Mouse (Mus musculus): ENCODE results near the gene Ankrd33. TPM values are rescaled to one million over a fixed set of nuclear protein-coding genes. Genes with fewer than 3 reads are reported as not detected.

Gene Ankrd33
- polyA plus RNA-seq, 1 experiment from 2014 or later, result not detected

GRCm38 (mm10) chr15:101076071-101077000 is 39.2 kb upstream of the Ankrd33 start:
- Histone ChIP-seq H3K4me2 (peak overlapping the region; percentile 81), H3K9ac (peak overlapping the region; percentile 92), H3K4me1 (peaks cover 86% of the 10 kb centered on the region), H3K27me3 (0 out of 2 replicates have a peak, but pooled peaks cover 4% of the 10 kb centered on the region), H3K9me3 (replicated peaks) (no peaks in the 10 kb centered on the region), H3K27ac (peak overlapping the region; percentile 98), H3K36me3 (no peaks in the 10 kb centered on the region), H3K4me3 (replicated peaks) (peak overlapping the region; percentile 88)
- 5% methylated on average over 26 of the region's 26 CpGs for WGBS
- ATAC-seq (replicated peaks; ENCODE audit: low FRiP score), result no peak

- Histone ChIP-seq H3K9ac (peak overlapping the region; percentile 92), H3K9me3 (replicated peaks) (no peaks in the 10 kb centered on the region), H3K27me3 (0 out of 2 replicates have a peak, but pooled peaks cover 4% of the 10 kb centered on the region), H3K4me1 (peaks cover 86% of the 10 kb centered on the region), H3K4me2 (peak overlapping the region; percentile 81), H3K36me3 (no peaks in the 10 kb centered on the region), H3K4me3 (replicated peaks) (peak overlapping the region; percentile 88), H3K27ac (peak overlapping the region; percentile 98)
- ATAC-seq (replicated peaks; ENCODE audit: low FRiP score), result 0 out of 2 replicates have a peak, but pooled peaks have one; percentile 5
- 2% methylated on average over 34 of the region's 34 CpGs for WGBS
Observed at GRCm38 (mm10) chr15:101077001-101077812, 38.3 kb upstream of the Ankrd33 start.

- WGBS, result 1% methylated on average over 83 of the region's 96 CpGs
- peak within 1 kb of the TSS; percentile 88 for H3K4me3 ChIP-seq (replicated peaks)
- H3K36me3 ChIP-seq, result no peaks in the 10 kb centered on the region
- peak; percentile 52 for ATAC-seq (replicated peaks; ENCODE audit: low FRiP score)
- H3K9me3 ChIP-seq (replicated peaks), result no peaks in the 10 kb centered on the region
- 0 out of 2 replicates have a peak, but pooled peaks cover 6% of the 10 kb centered on the region for H3K27me3 ChIP-seq
- peaks cover 79% of the 10 kb centered on the region for H3K4me1 ChIP-seq
- peak within 1 kb of the TSS; percentile 92 for H3K9ac ChIP-seq
- H3K27ac ChIP-seq, result peak within 1 kb of the TSS; percentile 98
- H3K4me2 ChIP-seq, result peak within 1 kb of the TSS; percentile 81
Observed at GRCm38 (mm10) chr15:101077813-101078730, 37.5 kb upstream of the Ankrd33 start, which contains the start of gene Fignl2. TSS of gene Fignl2 (minus strand) at chr15:101078567.

- H3K27me3 ChIP-seq, result 0 out of 2 replicates have a peak, but pooled peaks cover 6% of the 10 kb centered on the region
- no peaks in the 10 kb centered on the region for H3K36me3 ChIP-seq
- 2% methylated on average over 30 of the region's 30 CpGs for WGBS
- peak overlapping the region; percentile 88 for H3K4me3 ChIP-seq (replicated peaks)
- H3K4me2 ChIP-seq, result peak overlapping the region; percentile 81
- H3K27ac ChIP-seq, result peak overlapping the region; percentile 98
- H3K4me1 ChIP-seq, result peaks cover 73% of the 10 kb centered on the region
- peak overlapping the region; percentile 92 for H3K9ac ChIP-seq
- peak; percentile 83 for ATAC-seq (replicated peaks; ENCODE audit: low FRiP score)
- no peaks in the 10 kb centered on the region for H3K9me3 ChIP-seq (replicated peaks)
Observed at GRCm38 (mm10) chr15:101078731-101079156, 36.8 kb upstream of the Ankrd33 start.

GRCm38 (mm10) chr15:101080031-101080520 is 35.5 kb upstream of the Ankrd33 start:
- ATAC-seq (replicated peaks; ENCODE audit: low FRiP score), result no peak
- WGBS, result 81% methylated on average over 9 of the region's 9 CpGs
- Histone ChIP-seq H3K9me3 (replicated peaks) (no peaks in the 10 kb centered on the region), H3K27ac (no peak overlapping the region), H3K36me3 (no peaks in the 10 kb centered on the region), H3K9ac (no peak overlapping the region), H3K27me3 (0 out of 2 replicates have a peak, but pooled peaks cover 11% of the 10 kb centered on the region), H3K4me3 (replicated peaks) (no peak overlapping the region), H3K4me2 (no peak overlapping the region), H3K4me1 (peaks cover 72% of the 10 kb centered on the region)

- H3K4me3 ChIP-seq (replicated peaks), result no peak overlapping the region
- peaks cover 11% of the 10 kb centered on the region; the same call in 1 of the 2 replicates for H3K27me3 ChIP-seq
- H3K4me2 ChIP-seq, result no peak overlapping the region
- H3K4me1 ChIP-seq, result peaks cover 62% of the 10 kb centered on the region
- 74% methylated on average over 7 of the region's 7 CpGs for WGBS
- no peak for ATAC-seq (replicated peaks; ENCODE audit: low FRiP score)
- H3K9ac ChIP-seq, result no peak overlapping the region
- no peaks in the 10 kb centered on the region for H3K9me3 ChIP-seq (replicated peaks)
- H3K27ac ChIP-seq, result 0 out of 2 replicates have a peak overlapping the region, but pooled peaks have one; percentile 18
- no peaks in the 10 kb centered on the region for H3K36me3 ChIP-seq
Observed at GRCm38 (mm10) chr15:101081035-101081548, 34.5 kb upstream of the Ankrd33 start.

- Histone ChIP-seq H3K9ac (no peak overlapping the region), H3K4me2 (no peak overlapping the region), H3K27me3 (peaks cover 21% of the 10 kb centered on the region; the same call in 1 of the 2 replicates), H3K36me3 (no peaks in the 10 kb centered on the region), H3K9me3 (replicated peaks) (no peaks in the 10 kb centered on the region), H3K4me3 (replicated peaks) (no peak overlapping the region), H3K27ac (peak overlapping the region; percentile 9; the same call in 1 of the 2 replicates), H3K4me1 (peaks cover 51% of the 10 kb centered on the region)
- 52% methylated on average over 4 of the region's 4 CpGs for WGBS
- ATAC-seq (replicated peaks; ENCODE audit: low FRiP score), result no peak
Observed at GRCm38 (mm10) chr15:101082236-101082635, 33.3 kb upstream of the Ankrd33 start.

GRCm38 (mm10) chr15:101084499-101084898 is 31.1 kb upstream of the Ankrd33 start:
- no peak for ATAC-seq (replicated peaks; ENCODE audit: low FRiP score)
- no peaks in the 10 kb centered on the region for H3K36me3 ChIP-seq
- no peak overlapping the region for H3K9ac ChIP-seq
- no peak overlapping the region for H3K4me3 ChIP-seq (replicated peaks)
- H3K9me3 ChIP-seq (replicated peaks), result no peaks in the 10 kb centered on the region
- H3K4me1 ChIP-seq, result peaks cover 38% of the 10 kb centered on the region
- H3K27ac ChIP-seq, result no peak overlapping the region
- H3K4me2 ChIP-seq, result no peak overlapping the region
- 64% methylated on average over 10 of the region's 10 CpGs for WGBS
- peaks cover 27% of the 10 kb centered on the region for H3K27me3 ChIP-seq

- WGBS, result 64% methylated on average over 9 of the region's 9 CpGs
- no peak overlapping the region for H3K9ac ChIP-seq
- no peak for ATAC-seq (replicated peaks; ENCODE audit: low FRiP score)
- peaks cover 41% of the 10 kb centered on the region for H3K27me3 ChIP-seq
- H3K9me3 ChIP-seq (replicated peaks), result no peaks in the 10 kb centered on the region
- H3K4me1 ChIP-seq, result peaks cover 19% of the 10 kb centered on the region
- no peak overlapping the region for H3K27ac ChIP-seq
- no peak overlapping the region for H3K4me2 ChIP-seq
- no peaks in the 10 kb centered on the region for H3K36me3 ChIP-seq
- no peak overlapping the region for H3K4me3 ChIP-seq (replicated peaks)
Observed at GRCm38 (mm10) chr15:101086451-101086850, 29.1 kb upstream of the Ankrd33 start.

- H3K9me3 ChIP-seq (replicated peaks), result no peaks in the 10 kb centered on the region
- no peak overlapping the region for H3K27ac ChIP-seq
- H3K4me3 ChIP-seq (replicated peaks), result no peak overlapping the region
- ATAC-seq (replicated peaks; ENCODE audit: low FRiP score), result no peak
- no peaks in the 10 kb centered on the region for H3K36me3 ChIP-seq
- H3K27me3 ChIP-seq, result peaks cover 46% of the 10 kb centered on the region
- peaks cover 16% of the 10 kb centered on the region for H3K4me1 ChIP-seq
- H3K9ac ChIP-seq, result no peak overlapping the region
- no peak overlapping the region for H3K4me2 ChIP-seq
- 65% methylated on average over 3 of the region's 3 CpGs for WGBS
Observed at GRCm38 (mm10) chr15:101086956-101087355, 28.6 kb upstream of the Ankrd33 start.
